Mouse (Mus musculus) left cerebral cortex, postnatal 14 days (tissue): ENCODE results near the gene Oasl1. TPM values are rescaled to one million over a fixed set of nuclear protein-coding genes. Genes with fewer than 3 reads are reported as not detected.

Experiments used
- total RNA-seq, 2 experiments: library from RNA; stranded (reverse); gene quantifications; 2 replicates each; pipeline ENCODE4 v1.2.3; 2021

The Oasl1 gene
- total RNA-seq, 2 experiments from 2014 or later, result not detected

Other genes starting within 250 kb of the Oasl1 start
- 10 to 100 TPM; 32.1 to 39.2 TPM for gene Gltp, start 232.3 kb upstream of the Oasl1 start, total RNA-seq
- 10 to 100 TPM; 11.9 to 12.3 TPM for gene Tchp, start 215.5 kb upstream of the Oasl1 start, total RNA-seq
- gene Ankrd13a, start 148.6 kb upstream of the Oasl1 start, total RNA-seq, result 10 to 100 TPM; 33.6 to 34.8 TPM
- 10 to 100 TPM; 41.4 to 47.8 TPM for gene Git2, start 147.7 kb upstream of the Oasl1 start, total RNA-seq
- gene 1500011B03Rik, start 99.8 kb upstream of the Oasl1 start, total RNA-seq, result 100 to 1,000 TPM; 170 to 179 TPM
- gene 4930519G04Rik, start 69.6 kb upstream of the Oasl1 start, total RNA-seq, result not detected
- 1 to 10 TPM; 1.0 to 1.5 TPM for gene Gm9936, start 64.6 kb upstream of the Oasl1 start, total RNA-seq
- 1 to 10 TPM in 1 of 2 experiments, under 1 TPM in 1; 0.57 to 1.8 TPM for gene Oasl2, start 26.3 kb upstream of the Oasl1 start, total RNA-seq
- gene 2210016L21Rik, start 18.9 kb downstream of the Oasl1 start, total RNA-seq, result 100 to 1,000 TPM; 210 to 248 TPM
- not detected for gene Hnf1a, start 47.9 kb downstream of the Oasl1 start, total RNA-seq
- 100 to 1,000 TPM; 104 to 106 TPM for gene Sppl3, start 87.9 kb downstream of the Oasl1 start, total RNA-seq
- gene Gm10401, start 175.1 kb downstream of the Oasl1 start, total RNA-seq, result not detected
- 1 to 10 TPM; 5.9 to 6.8 TPM for gene Acads, start 196.1 kb downstream of the Oasl1 start, total RNA-seq
- gene Unc119b, start 211.7 kb downstream of the Oasl1 start, total RNA-seq, result 10 to 100 TPM; 23.4 to 28.1 TPM
- gene Mlec, start 234.9 kb downstream of the Oasl1 start, total RNA-seq, result 10 to 100 TPM; 67.9 to 77.9 TPM